Mouse (Mus musculus) liver, postnatal 0 days (tissue): Measurements from ENCODE around the gene Itga8.

ENCODE experiments used
- CTCF ChIP-seq: sonication (generic); IDR thresholded peaks from 2 replicates; pipeline ENCODE4 v1.5.1; 2016; ENCODE audit warnings: antibody characterized with exemption, low read depth
- EP300 ChIP-seq: IDR thresholded peaks from 2 replicates; pipeline ENCODE4 v1.6.1; 2016; ENCODE audit warnings: antibody characterized with exemption, low read depth, mild to moderate bottlenecking

- TF ChIP-seq CTCF (no peak), EP300 (no peak)
Measured at GRCm38 (mm10) chr2:12292023-12292820, 9.5 kb downstream of the Itga8 start.
